Mouse (Mus musculus) kidney, embryonic 16.5 days (tissue): Measurements from ENCODE around the gene Rnf8. TPM values are rescaled to one million over a fixed set of nuclear protein-coding genes. Genes with fewer than 3 reads are reported as not detected.
A peak's percentile ranks its signal among the peaks of the same experiment; 100 is the strongest.

ENCODE experiments used
- ATAC-seq: fragments of 200-750 bp; cut with Nextera tagmentation; 2 replicates; pipeline ENCODE4 v1.8.0; 2017; ENCODE audit warnings: moderate TSS enrichment; ENCODE audit not compliant: low FRiP score, low TSS enrichment
- H3K27ac ChIP-seq: fragments of 300-500 bp; sonication (generic); 2 replicates; pipeline ENCODE4 v1.5.1; 2014; ENCODE audit warnings: low read length
- H3K27me3 ChIP-seq: fragments of 300-500 bp; sonication (generic); 2 replicates; pipeline ENCODE4 v1.6.1; 2014; ENCODE audit warnings: low read length, control low read depth, mixed read lengths; ENCODE audit not compliant: insufficient read depth
- H3K36me3 ChIP-seq: fragments of 300-500 bp; sonication (generic); 2 replicates; pipeline ENCODE4 v1.6.1; 2014; ENCODE audit warnings: low read length, control low read depth, mixed read lengths; ENCODE audit not compliant: insufficient read depth
- H3K4me1 ChIP-seq: fragments of 300-500 bp; sonication (generic); 2 replicates; pipeline ENCODE4 v1.6.1; 2014; ENCODE audit warnings: low read length, control low read depth, mixed read lengths; ENCODE audit not compliant: insufficient read depth
- H3K4me2 ChIP-seq: fragments of 300-500 bp; sonication (generic); replicated peaks from 2 replicates; pipeline ENCODE4 v1.6.1; 2014; ENCODE audit warnings: low read depth, low read length
- H3K4me3 ChIP-seq: fragments of 300-500 bp; sonication (generic); 2 replicates; pipeline ENCODE4 v1.5.1; 2014; ENCODE audit warnings: mild to moderate bottlenecking, low read length
- H3K9ac ChIP-seq: fragments of 300-500 bp; sonication (generic); replicated peaks from 2 replicates; pipeline ENCODE4 v1.6.1; 2014; ENCODE audit warnings: low read length
- H3K9me3 ChIP-seq: fragments of 300-500 bp; sonication (generic); 2 replicates; pipeline ENCODE4 v1.6.1; 2016; ENCODE audit warnings: low read length, control low read depth
- WGBS: fragments of 180-500 bp; shearing (Covaris S2); extraction: QIAGEN DNeasy Blood & Tissue Kit; methylation state at CpG from one replicate; pipeline ENCODE4 v1.1.7; 2014; 5-methylcytosine and 5-hydroxymethylcytosine counted together
- polyA plus RNA-seq: library from polyadenylated mRNA; unstranded; fragments of >200 nt; fragmentation: Nextera tagmentation; extraction: Ambion mirVana; gene quantifications from 2 replicates; pipeline ENCODE4 v1.2.1, GENCODE M21; 2015

Rnf8 gene
- 81.3 and 86.6 TPM in 2 replicates for polyA plus RNA-seq

- H3K4me2 ChIP-seq, result peak within 1 kb of the TSS; percentile 95
- peak within 1 kb of the TSS; percentile 97 for H3K27ac ChIP-seq
- H3K4me3 ChIP-seq, result peak within 1 kb of the TSS; percentile 99
- H3K4me1 ChIP-seq, result peaks cover 32% of the 10 kb centered on the region
- peaks cover 7% of the 10 kb centered on the region for H3K36me3 ChIP-seq
- ATAC-seq, result peak; percentile 96
- H3K9ac ChIP-seq, result peak within 1 kb of the TSS; percentile 99
- WGBS, result 1% methylated on average over 52 of the region's 52 CpGs
- no peaks in the 10 kb centered on the region for H3K27me3 ChIP-seq
- no peaks in the 10 kb centered on the region for H3K9me3 ChIP-seq
These were observed at the start of gene Rnf8, which contains the start of gene Gm28043 for GRCm38 (mm10) chr17:29614115-29615023. TSS of gene Rnf8 (plus strand) at chr17:29614790. TSS of gene Gm28043 (plus strand) at chr17:29614876.

- peaks cover 14% of the 10 kb centered on the region for H3K36me3 ChIP-seq
- 94% methylated on average over 5 of the region's 5 CpGs for WGBS
These were observed 49.1 kb upstream of the Rnf8 start for GRCm38 (mm10) chr17:29565521-29565920.

GRCm38 (mm10) chr17:29568435-29568834 lies 46.2 kb upstream of the Rnf8 start:
- Histone ChIP-seq H3K36me3 (peaks cover 41% of the 10 kb centered on the region), H3K4me2 (no peak overlapping the region)

More at GRCm38 (mm10) chr17:29565521-29565920, 49.1 kb upstream of the Rnf8 start:
- H3K4me1 ChIP-seq, result no peaks in the 10 kb centered on the region
- H3K4me2 ChIP-seq, result no peak overlapping the region
- H3K27ac ChIP-seq, result no peak overlapping the region
- no peak for ATAC-seq
- no peak overlapping the region for H3K9ac ChIP-seq
- no peaks in the 10 kb centered on the region for H3K9me3 ChIP-seq
- no peak overlapping the region for H3K4me3 ChIP-seq
- H3K27me3 ChIP-seq, result no peaks in the 10 kb centered on the region

GRCm38 (mm10) chr17:29569831-29570230 lies 44.8 kb upstream of the Rnf8 start:
- Histone ChIP-seq H3K4me2 (no peak overlapping the region), H3K27me3 (no peaks in the 10 kb centered on the region), H3K4me3 (no peak overlapping the region), H3K4me1 (no peaks in the 10 kb centered on the region), H3K9me3 (no peaks in the 10 kb centered on the region), H3K36me3 (peaks cover 47% of the 10 kb centered on the region), H3K27ac (no peak overlapping the region), H3K9ac (no peak overlapping the region)
- 91% methylated on average over 6 of the region's 6 CpGs for WGBS
- no peak for ATAC-seq

More at GRCm38 (mm10) chr17:29568435-29568834, 46.2 kb upstream of the Rnf8 start:
- H3K4me1 ChIP-seq, result no peaks in the 10 kb centered on the region
- H3K9ac ChIP-seq, result no peak overlapping the region
- H3K9me3 ChIP-seq, result no peaks in the 10 kb centered on the region
- ATAC-seq, result no peak
- no peak overlapping the region for H3K4me3 ChIP-seq
- 79% methylated on average over 15 of the region's 15 CpGs for WGBS
- H3K27ac ChIP-seq, result no peak overlapping the region
- H3K27me3 ChIP-seq, result no peaks in the 10 kb centered on the region

- H3K36me3 ChIP-seq, result peaks cover 40% of the 10 kb centered on the region
- H3K4me1 ChIP-seq, result no peaks in the 10 kb centered on the region
- H3K9ac ChIP-seq, result no peak overlapping the region
- ATAC-seq, result no peak
- H3K4me3 ChIP-seq, result no peak overlapping the region
- no peak overlapping the region for H3K4me2 ChIP-seq
- 90% methylated on average over 4 of the region's 4 CpGs for WGBS
- H3K27ac ChIP-seq, result no peak overlapping the region
- H3K27me3 ChIP-seq, result no peaks in the 10 kb centered on the region
- no peaks in the 10 kb centered on the region for H3K9me3 ChIP-seq
These were observed 34.9 kb upstream of the Rnf8 start for GRCm38 (mm10) chr17:29579579-29580126.

- no peak for ATAC-seq
- Histone ChIP-seq H3K4me1 (no peaks in the 10 kb centered on the region), H3K27ac (no peak overlapping the region), H3K4me3 (no peak overlapping the region), H3K9me3 (no peaks in the 10 kb centered on the region), H3K9ac (no peak overlapping the region), H3K27me3 (no peaks in the 10 kb centered on the region), H3K4me2 (no peak overlapping the region), H3K36me3 (peaks cover 20% of the 10 kb centered on the region)
- 82% methylated on average over 5 of the region's 5 CpGs for WGBS
These were observed 31.0 kb upstream of the Rnf8 start for GRCm38 (mm10) chr17:29583569-29583968.

GRCm38 (mm10) chr17:29584306-29584705 lies 30.3 kb upstream of the Rnf8 start:
- Histone ChIP-seq H3K4me2 (no peak overlapping the region), H3K4me3 (no peak overlapping the region), H3K9ac (no peak overlapping the region), H3K27ac (no peak overlapping the region), H3K4me1 (peaks cover 2% of the 10 kb centered on the region), H3K27me3 (no peaks in the 10 kb centered on the region), H3K36me3 (peaks cover 14% of the 10 kb centered on the region), H3K9me3 (no peaks in the 10 kb centered on the region)
- 82% methylated on average over 5 of the region's 5 CpGs for WGBS
- ATAC-seq, result no peak

GRCm38 (mm10) chr17:29584737-29585136 lies 29.9 kb upstream of the Rnf8 start:
- no peak overlapping the region for H3K27ac ChIP-seq
- H3K9me3 ChIP-seq, result no peaks in the 10 kb centered on the region
- H3K36me3 ChIP-seq, result peaks cover 12% of the 10 kb centered on the region
- no peak overlapping the region for H3K4me2 ChIP-seq
- H3K9ac ChIP-seq, result no peak overlapping the region
- no peak for ATAC-seq
- WGBS, result 83% methylated on average over 3 of the region's 3 CpGs
- peaks cover 4% of the 10 kb centered on the region for H3K4me1 ChIP-seq
- no peak overlapping the region for H3K4me3 ChIP-seq
- H3K27me3 ChIP-seq, result no peaks in the 10 kb centered on the region

GRCm38 (mm10) chr17:29585446-29585845 lies 29.1 kb upstream of the Rnf8 start:
- 92% methylated on average over 6 of the region's 6 CpGs for WGBS

GRCm38 (mm10) chr17:29586921-29587320 lies 27.7 kb upstream of the Rnf8 start:
- H3K27me3 ChIP-seq, result no peaks in the 10 kb centered on the region
- 0 out of 2 replicates have a peak, but pooled peaks cover 2% of the 10 kb centered on the region for H3K36me3 ChIP-seq
- H3K27ac ChIP-seq, result no peak overlapping the region
- no peaks in the 10 kb centered on the region for H3K9me3 ChIP-seq
- peaks cover 4% of the 10 kb centered on the region for H3K4me1 ChIP-seq
- WGBS, result 85% methylated on average over 9 of the region's 9 CpGs
- no peak overlapping the region for H3K4me2 ChIP-seq
- no peak overlapping the region for H3K4me3 ChIP-seq
- ATAC-seq, result no peak
- no peak overlapping the region for H3K9ac ChIP-seq

More at GRCm38 (mm10) chr17:29585446-29585845, 29.1 kb upstream of the Rnf8 start:
- no peak overlapping the region for H3K4me3 ChIP-seq
- H3K27ac ChIP-seq, result no peak overlapping the region
- peaks cover 4% of the 10 kb centered on the region for H3K4me1 ChIP-seq
- H3K4me2 ChIP-seq, result no peak overlapping the region
- ATAC-seq, result no peak
- H3K36me3 ChIP-seq, result peaks cover 10% of the 10 kb centered on the region; the same call in 1 of the 2 replicates
- no peak overlapping the region for H3K9ac ChIP-seq
- no peaks in the 10 kb centered on the region for H3K27me3 ChIP-seq
- H3K9me3 ChIP-seq, result no peaks in the 10 kb centered on the region
